Mouse (Mus musculus): ENCODE results near the gene Gls2.

- no peak for TF ChIP-seq GATA1 (IDR thresholded peaks at IDR 0.05; ENCODE audit: low read length)
- TF ChIP-seq TAL1 (IDR thresholded peaks at IDR 0.05; ENCODE audit: low read length): no peak
Observed at GRCm38 (mm10) chr10:128175302-128175701, 19.0 kb upstream of the Gls2 start.

All from erythroblast, embryonic 14.5 days (primary cell).